Mouse (Mus musculus) c-Kit-negative CD71-positive TER-119-positive erythroid progenitor cells, embryonic 14.5 days (primary cell): Measurements from ENCODE around the gene Rpl27a.

Experiments
- DNase-seq: peaks from one replicate; pipeline ENCODE4 v3.0.0-alpha.2; 2013; ENCODE audit warnings: low read depth, low spot score

Rpl27a gene

GRCm38 (mm10) chr7:109563775-109564362, 44.9 kb downstream of the Rpl27a start:
- DNase-seq: no peak

GRCm38 (mm10) chr7:109566327-109566726, 47.4 kb downstream of the Rpl27a start:
- DNase-seq: no peak

GRCm38 (mm10) chr7:109566841-109567768, 48.2 kb downstream of the Rpl27a start:
- no peak for DNase-seq

GRCm38 (mm10) chr7:109568391-109568892, 49.5 kb downstream of the Rpl27a start:
- DNase-seq: no peak
